Mouse (Mus musculus) duodenum, adult 2 months (tissue): ENCODE data around the gene Smyd4. TPM values are rescaled to one million over a fixed set of nuclear protein-coding genes. Genes with fewer than 3 reads are reported as not detected.

Experiments used
- polyA plus RNA-seq: library from polyadenylated mRNA; depleted of rRNA; stranded (reverse); fragments of >200 nt; gene quantifications from 2 replicates; pipeline ENCODE4 v1.2.3, GENCODE M21; 2012; ENCODE audit warnings: low replicate concordance; rRNA removed

The Smyd4 gene
- 0.58 and 2.1 TPM in 2 replicates for polyA plus RNA-seq

DNA sequence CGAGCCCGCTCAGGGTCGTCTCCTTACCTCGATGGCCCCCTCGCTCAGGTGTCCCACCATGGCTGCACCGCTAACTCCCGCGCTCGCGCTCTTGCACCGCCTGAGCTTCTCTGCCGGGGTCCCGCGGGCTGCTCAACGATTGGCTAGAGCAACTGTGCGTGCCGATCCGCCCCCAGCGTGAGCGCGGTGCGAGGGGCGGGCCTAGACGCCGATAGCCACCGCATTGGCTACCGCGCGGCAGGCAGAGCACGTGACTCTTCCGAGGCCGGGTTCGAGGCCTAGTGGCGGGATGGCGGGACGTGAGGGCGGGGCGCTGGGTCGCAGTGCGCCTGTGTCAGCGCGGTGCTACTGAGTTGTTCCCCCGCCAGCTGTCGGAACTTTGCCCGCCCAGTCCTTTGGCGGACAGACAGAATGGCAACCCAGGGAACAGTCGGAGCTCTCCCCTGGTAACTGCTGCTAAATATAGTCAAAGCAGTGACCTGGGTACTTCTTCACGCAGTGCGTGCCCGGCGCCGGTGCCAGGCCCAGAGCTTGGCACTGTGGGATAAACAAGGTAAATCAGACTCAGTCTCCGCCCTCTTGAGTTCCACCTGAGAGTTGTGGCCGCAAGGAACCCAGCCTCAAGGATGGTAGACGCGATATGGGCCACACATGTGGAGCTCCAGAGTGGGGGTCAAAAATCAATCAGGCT lies at the start of gene Smyd4, which contains the start of gene Rpa1:
Gene Smyd4, plus strand, starts transcription at position 235 of the 691 bp plus-strand sequence.
Gene Rpa1, minus strand, starts transcription at position 126 of the 691 bp plus-strand sequence.

DNA sequence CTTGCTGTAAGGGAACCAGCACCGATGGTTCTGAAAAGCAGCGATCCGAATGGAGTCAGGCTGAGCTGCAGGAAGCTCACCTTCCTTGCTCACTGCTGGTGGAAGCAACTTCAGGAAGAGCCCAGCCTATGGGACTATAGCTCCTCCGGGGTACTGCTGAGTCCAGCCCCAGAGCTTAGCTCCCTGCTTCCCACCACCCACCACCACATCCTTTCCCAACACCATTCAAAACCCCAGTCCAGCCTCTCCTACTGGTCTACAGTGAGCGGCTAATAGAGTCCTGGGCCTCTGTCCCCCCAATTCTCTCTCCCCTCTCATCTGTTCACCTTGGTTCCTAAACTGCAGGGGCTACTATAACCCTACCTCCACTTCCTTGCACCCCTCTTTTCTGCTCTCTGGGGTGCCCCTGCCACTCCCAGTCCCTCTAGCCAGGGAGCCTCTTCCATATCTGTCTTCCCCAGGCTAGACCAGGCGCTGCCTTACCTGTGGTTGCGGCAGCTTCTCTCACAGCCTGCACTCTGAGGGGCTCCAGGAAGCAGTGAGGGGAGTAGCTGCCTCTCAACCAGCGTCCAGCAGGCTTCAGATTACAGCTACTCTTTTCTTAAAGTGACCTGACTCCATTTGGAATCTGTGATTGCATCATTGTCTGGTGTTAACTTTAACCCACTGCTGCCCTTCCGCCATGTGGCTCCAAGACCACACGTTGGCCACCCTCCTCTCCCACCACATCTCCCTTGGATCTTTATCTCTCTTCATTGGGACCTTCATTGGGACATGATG lies 74.0 kb downstream of the Smyd4 start, which contains the start of gene Serpinf1:
Gene Serpinf1, minus strand, starts transcription at position 689 of the 780 bp plus-strand sequence.

GRCm38 (mm10) chr11:75439363-75439762 lies 91.1 kb downstream of the Smyd4 start, which contains the start of gene Serpinf2:
TSS of gene Serpinf2 (minus strand) at chr11:75439591.

DNA sequence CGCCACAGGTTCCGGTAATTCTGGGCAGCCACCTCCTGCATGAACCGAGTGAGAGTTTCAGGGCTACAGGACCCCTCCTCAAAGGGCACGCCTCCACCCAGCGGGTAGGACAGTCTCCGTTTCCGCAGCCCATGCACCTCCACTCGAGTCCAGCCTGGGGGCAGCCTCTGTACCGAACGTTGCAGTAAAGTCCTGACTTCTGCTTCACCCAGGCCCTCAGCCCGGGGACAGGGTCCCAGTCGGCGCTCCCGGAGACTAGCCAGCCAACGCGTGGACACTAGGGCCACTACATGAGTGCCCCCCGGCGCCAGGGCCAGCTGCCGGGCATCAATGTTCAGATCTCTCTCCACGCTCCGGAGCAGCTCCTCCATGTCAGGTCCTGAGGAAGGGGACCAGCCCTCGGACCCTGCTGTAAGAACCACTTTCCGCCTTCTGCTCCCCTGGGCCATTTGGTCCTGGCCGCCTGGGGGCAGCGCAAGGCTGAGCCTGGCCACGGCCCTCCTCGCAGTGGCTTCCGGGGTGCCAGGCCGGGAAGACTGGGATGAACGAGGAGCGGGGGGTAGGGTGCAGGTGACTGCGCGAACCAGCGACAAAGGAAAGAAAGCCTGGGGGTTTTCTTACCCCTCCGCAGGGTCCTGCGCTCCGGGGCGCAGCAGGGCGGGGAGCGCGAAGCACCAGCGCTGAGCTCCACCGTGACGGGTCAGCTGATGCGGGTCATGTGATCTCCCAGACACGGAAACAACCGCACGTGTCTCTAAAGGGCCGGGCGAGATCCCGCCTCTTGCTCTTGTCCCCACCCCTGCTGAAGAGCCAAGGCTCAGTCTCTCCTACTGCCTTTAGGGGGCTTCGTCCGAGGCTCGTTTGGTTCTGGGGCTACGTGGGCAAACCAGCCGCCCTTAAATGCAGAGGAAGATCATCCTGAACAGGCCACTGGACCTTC lies 106.0 kb downstream of the Smyd4 start, which contains the start of gene Wdr81:
Gene Wdr81, minus strand, starts transcription at position 727 of the 940 bp plus-strand sequence.

Other genes starting within 250 kb of the Smyd4 start
- gene Hic1, start 178.9 kb upstream of the Smyd4 start, polyA plus RNA-seq, result 20.4 and 35.3 TPM in 2 replicates
- 15.3 and 25.9 TPM in 2 replicates for gene Ovca2, start 169.6 kb upstream of the Smyd4 start, polyA plus RNA-seq
- gene Dph1, start 157.2 kb upstream of the Smyd4 start, polyA plus RNA-seq, result 16.1 and 25.3 TPM in 2 replicates
- 9.8 and 16.2 TPM in 2 replicates for gene Rtn4rl1, start 154.7 kb upstream of the Smyd4 start, polyA plus RNA-seq
- 7.4 and 8.7 TPM in 2 replicates for gene Rpa1, start 109 bp upstream of the Smyd4 start, polyA plus RNA-seq
- gene Serpinf1, start 74.3 kb downstream of the Smyd4 start, polyA plus RNA-seq, result 9.8 and 10.9 TPM in 2 replicates
- 3.2 and 3.3 TPM in 2 replicates for gene Serpinf2, start 91.2 kb downstream of the Smyd4 start, polyA plus RNA-seq
- gene Wdr81, start 106.3 kb downstream of the Smyd4 start, polyA plus RNA-seq, result 13.6 and 13.8 TPM in 2 replicates
- gene Tlcd2, start 113.3 kb downstream of the Smyd4 start, polyA plus RNA-seq, result 38.3 and 89.6 TPM in 2 replicates
- gene Prpf8, start 138.4 kb downstream of the Smyd4 start, polyA plus RNA-seq, result 21.5 and 27.7 TPM in 2 replicates
- 11.0 and 15.7 TPM in 2 replicates for gene Rilp, start 161.7 kb downstream of the Smyd4 start, polyA plus RNA-seq
- gene Scarf1, start 165.1 kb downstream of the Smyd4 start, polyA plus RNA-seq, result 9.0 and 11.0 TPM in 2 replicates
- gene Slc43a2, start 183.3 kb downstream of the Smyd4 start, polyA plus RNA-seq, result 163 and 552 TPM in 2 replicates
- gene Pitpna, start 239.7 kb downstream of the Smyd4 start, polyA plus RNA-seq, result 143 and 194 TPM in 2 replicates